Mouse (Mus musculus) E14TG2a.4 (cell line): Measurements from ENCODE around the gene Ddx27.

ENCODE experiments used
- CTCF ChIP-seq: conservative IDR thresholded peaks from 2 replicates; pipeline ENCODE4 v1.5.1; 2014; ENCODE audit warnings: low read length
- NANOG ChIP-seq: IDR thresholded peaks from 2 replicates; pipeline ENCODE4 v1.6.1; 2014; ENCODE audit warnings: borderline replicate concordance, low read length, mixed read lengths
- POU5F1 ChIP-seq: IDR thresholded peaks from 2 replicates; pipeline ENCODE4 v1.6.1; 2014; ENCODE audit warnings: low read length, borderline replicate concordance

- no peak for TF ChIP-seq CTCF
- TF ChIP-seq POU5F1: no peak
- TF ChIP-seq NANOG: no peak
Observed at GRCm38 (mm10) chr2:167028553-167028952, 13.6 kb downstream of the Ddx27 start.
